Mouse (Mus musculus): Measurements from ENCODE around the gene Mpv17. TPM values are rescaled to one million over a fixed set of nuclear protein-coding genes. Genes with fewer than 3 reads are reported as not detected.

Mpv17 gene
- total RNA-seq, 2 experiments from 2014 or later, result 36.3 to 41.4 TPM

DNA sequence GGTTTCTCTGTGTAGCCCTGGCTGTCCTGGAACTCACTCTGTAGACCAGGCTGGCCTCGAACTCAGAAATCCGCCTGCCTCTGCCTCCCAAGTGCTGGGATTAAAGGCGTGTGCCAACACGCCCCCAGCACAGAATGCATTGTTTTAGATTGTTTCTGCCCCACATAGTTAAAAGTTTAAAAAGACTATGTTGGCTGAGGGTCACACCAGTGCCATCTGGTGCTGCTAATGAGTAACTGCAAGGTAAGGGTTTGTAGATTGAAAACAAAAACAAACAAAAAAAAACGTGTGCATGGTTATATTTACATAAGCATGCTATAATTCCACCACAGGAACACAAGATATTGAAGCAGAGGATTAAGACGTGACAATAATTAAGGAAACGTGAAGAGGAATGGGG lies 43.3 kb downstream of the Mpv17 start:
- no peak for DNase-seq (ENCODE audit: low spot score in 2 of 2)

DNA sequence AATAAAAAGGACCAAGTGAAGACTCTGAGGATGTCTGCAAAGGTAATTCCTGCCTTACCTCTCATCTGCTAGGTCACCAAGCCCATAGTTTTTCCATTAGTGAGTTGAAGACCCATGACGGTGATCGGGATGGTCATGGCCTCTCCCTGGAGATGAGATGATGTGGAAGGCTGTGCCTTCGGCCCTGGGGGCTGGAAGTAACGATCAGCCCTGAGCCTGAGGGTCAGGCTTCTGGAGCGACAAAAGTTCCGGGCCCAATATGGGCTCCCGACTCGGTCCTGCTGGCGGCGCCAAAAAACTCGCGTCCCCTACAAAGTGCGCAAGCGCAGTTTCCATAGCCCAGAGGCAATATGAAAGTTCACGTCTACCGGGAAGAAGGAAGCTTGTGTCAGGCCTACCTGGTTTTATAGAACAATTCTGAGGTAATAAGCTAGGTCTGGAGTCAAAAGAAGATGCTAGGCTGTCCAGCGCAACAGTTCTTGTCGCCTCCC lies 46.0 kb downstream of the Mpv17 start, which contains the start of gene Slc30a3:
Gene Slc30a3 (minus strand): TSS at position 238 of the 491 bp plus-strand sequence.
- no peak for DNase-seq (ENCODE audit: low spot score in 2 of 2)

DNA sequence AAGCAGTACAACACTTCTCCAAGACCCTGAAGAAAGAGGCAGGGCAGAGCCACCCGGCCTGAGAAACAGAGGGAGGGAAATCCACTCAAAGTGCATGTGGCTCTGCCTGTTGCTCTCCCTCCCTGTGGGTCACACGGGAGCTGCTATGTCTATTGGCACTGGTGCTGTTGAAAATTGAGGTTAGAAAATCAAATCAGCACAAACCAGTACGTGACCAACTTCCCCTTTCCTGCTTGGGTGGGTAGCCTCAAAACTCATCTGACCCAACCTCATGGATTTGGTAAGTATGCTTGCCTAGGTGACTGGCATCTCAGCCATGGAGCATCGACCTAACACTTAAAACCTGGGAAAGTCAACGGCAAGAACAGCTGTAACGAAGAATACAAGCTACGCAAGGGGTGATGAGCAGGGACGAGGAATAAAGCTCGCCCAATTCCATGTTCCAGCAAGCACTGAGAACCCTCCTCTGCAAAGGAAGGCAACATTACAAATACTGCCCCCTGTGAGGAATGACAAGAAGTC lies 48.2 kb downstream of the Mpv17 start, which contains the start of gene Dnajc5g:
Gene Dnajc5g (plus strand): TSS at position 472 of the 522 bp plus-strand sequence.
- DNase-seq (ENCODE audit: low spot score in 2 of 2), result no peak

DNA sequence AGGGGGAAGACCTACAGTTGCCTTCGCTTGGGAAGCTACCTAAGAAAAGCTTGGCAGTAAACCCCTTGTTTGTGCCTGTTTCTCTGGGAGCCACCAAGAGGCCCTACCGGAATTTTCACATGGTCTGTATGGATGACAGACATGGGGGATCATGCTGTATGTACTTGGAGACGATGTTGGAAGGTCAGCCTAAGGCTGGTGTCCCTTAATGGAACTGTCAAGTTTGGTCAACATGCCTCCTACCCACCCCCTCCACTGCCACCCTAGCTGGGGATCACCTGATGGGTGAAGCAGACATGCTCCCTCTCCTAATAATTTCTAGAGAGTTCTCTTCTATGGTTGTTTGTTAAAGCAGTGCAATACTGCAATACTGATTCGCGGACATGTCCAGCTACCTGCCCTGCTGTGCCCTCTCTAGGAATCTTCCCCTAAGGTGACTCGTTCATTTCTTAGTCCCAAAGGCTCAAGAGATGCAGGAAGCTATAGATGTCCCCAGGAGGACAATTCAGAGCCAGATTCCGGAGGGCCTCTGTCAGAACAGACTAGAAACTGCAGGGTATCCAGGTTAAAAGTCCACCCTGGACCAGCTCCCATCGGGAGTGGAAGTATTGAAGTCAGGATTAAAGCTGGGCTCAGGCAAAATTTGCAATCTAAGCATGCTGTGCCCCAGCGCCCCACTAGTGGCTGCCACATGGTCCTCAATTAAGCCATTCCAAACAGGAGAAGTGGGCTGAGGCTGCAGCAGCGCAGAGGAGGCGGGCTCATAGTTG lies 58.2 kb downstream of the Mpv17 start:
- no peak for DNase-seq (ENCODE audit: low spot score in 2 of 2)

DNA sequence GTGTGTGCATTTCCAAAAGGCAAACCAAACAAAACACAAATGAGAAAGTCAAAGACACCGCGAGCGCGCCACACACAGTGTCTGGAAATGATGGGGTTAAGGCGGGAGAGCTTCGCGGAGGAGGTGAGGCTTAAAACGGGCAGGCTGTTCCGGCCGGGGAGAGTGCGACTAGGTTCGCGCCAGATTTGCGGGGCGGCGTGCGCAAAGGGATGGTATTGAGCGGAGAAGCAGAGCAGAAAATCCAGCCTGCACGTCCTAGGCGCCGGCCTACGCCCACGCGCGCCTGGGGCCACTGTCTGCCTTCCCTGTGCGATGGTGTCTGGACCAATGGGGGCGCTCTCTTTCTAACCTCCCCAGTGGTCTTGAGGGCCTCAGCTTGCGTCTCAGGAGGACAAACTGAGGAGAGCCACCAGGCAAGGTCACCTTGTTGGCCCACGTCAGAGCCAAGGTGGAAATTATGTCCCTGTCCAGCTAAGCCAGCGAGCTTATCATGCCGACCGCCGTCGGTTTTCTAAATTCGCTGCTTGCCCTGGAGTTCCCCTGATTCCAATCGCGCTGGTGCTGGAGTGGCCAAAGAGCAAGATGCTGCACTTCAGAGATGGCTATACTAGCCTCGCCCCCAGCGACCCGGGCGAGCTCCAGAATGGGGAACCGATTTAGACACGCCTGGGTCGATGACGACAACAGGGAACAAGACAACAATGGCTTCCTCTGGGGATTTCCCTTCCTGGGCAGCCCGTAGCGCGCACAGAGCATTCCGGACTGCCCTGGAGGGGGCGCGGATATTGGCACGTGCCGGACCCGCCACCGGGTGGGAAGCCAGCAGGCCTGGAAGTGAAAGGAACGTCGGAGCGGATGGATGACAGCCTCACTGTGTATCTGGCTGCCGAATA lies 59.0 kb downstream of the Mpv17 start:
- DNase-seq (ENCODE audit: low spot score in 2 of 2), result peak; percentile 57 to 61

DNA sequence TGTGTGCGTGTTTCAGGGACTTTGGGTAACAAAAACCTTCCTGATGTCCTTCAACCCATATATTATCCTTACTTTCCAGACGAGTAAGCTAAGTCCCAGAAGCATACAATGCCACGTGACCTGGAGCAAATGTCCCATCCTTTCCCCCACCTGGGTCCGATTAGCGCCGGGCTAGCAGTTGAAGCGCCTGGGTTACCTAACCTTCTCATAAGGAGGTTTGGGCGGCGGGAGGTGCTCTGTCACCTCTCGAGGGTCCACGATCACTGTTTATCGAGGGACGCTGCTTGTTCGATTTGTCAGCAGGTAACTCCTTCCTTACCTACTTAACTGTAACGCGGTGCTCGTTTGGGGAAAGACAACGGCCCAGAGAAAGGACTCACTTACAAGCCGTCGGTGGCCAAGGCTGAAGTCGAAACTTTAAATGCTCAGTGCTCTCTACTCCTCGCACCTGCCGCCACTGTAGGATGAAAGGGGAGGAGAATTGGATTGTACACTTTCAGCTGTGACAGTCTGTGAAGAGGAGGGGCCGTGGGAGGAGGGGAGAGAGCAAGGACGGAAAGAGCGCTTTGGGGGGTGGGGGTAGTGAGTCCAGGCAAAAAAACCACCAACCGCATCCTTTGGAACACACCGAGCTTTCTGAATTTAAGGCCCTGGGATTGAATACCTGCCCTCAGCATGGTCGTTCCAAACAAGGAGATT lies 59.8 kb downstream of the Mpv17 start:
- no peak for DNase-seq (ENCODE audit: low spot score in 2 of 2)

DNA sequence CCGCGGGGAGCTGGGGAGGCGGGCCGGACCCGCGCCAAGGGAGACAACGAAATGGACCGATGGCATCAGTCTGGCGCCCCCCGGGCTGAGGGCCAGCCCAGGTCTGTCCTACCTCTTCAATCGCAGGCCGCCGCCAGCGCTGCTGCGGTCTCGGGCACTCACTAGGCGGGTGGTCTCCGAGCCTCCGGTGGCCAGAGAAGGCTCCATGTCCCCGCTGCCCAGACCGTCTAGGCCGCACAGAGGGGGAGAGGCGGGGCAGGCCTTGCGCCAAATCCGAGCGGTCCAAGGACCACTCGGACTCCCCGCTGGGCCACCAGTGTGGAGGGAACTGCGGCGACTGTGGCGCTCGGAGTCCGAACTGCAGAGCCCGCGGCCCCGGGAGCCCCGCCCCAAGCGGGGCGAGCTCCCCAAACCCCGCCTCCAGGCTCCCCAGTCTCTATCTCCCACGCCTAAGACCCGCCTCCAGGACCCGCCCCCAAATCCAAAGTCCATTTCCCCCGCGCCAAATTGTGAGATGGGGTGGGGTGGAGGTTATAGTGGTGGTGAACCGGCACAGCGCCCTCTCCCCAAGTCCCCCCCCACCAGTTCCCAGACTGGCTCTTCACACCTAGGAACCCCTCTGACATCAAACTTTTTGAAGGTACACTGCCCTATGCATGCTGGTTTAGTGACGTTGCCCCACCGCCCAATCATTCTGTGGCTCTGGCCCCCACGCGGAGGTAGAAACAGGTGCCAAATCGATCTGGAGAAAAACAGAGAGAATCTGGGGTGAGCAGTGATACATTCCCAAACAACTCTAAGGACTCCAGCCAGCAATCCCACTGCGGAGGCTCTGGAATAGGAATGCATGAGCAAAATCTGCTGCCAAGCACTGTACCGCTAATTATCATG lies 60.7 kb downstream of the Mpv17 start:
- peak; percentile 52 to 60 for DNase-seq (ENCODE audit: low spot score in 2 of 2)

DNA sequence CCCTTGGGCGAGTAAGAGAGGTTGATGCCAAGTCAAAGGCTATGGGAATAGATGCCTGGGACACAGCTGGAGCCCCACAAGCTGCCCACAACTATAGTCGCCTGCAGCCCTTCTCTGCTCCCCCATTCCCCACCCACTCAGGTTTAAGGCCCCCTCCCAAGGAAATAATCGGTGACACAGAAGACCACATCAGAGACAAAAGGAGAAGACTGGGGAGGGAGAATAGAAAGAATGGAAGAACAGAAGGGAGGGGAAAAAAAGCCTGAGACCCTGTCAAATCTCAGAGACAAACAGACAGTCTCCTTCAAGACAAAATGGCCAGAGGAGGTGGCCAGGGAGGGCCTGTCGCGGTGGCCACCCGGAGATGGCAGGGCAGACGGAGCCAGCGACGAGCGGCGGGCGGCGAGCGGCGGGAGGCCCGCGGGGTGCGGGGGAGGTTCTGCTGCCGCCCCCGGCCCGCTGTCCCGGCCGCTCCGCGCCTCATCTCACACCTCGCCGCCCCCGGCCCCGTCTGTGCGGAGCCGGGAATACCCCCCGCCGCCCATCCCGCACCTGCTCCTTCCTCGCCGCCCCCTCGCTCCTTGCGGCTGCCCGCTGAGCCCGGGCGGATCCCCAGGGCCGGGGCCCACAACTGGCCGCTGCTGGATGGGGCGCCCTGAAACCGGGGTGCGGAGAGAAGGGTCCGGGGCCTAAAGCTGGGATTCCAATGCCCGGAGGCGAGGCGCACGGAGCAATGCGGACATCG lies 61.6 kb downstream of the Mpv17 start:
- no peak for DNase-seq (ENCODE audit: low spot score in 2 of 2)

Other genes starting within 250 kb of the Mpv17 start
- 10 to 100 TPM; 91.7 to 98.2 TPM for gene Ost4, start 246.5 kb downstream of the Mpv17 start, total RNA-seq (2021)
- gene Emilin1, start 240.8 kb downstream of the Mpv17 start, total RNA-seq (2021), result 1 to 10 TPM; 5.7 to 6.5 TPM
- gene Khk, start 232.8 kb downstream of the Mpv17 start, total RNA-seq (2021), result 10 to 100 TPM in 1 of 2 experiments, 1 to 10 TPM in 1; 8.0 to 12.7 TPM
- 10 to 100 TPM; 39.6 to 43.0 TPM for gene Cgref1, start 208.7 kb downstream of the Mpv17 start, total RNA-seq (2021)
- gene Preb, start 193.9 kb downstream of the Mpv17 start, total RNA-seq (2021), result 100 to 1,000 TPM; 116 to 125 TPM
- not detected for gene Tcf23, start 185.6 kb downstream of the Mpv17 start, total RNA-seq (2021)
- gene Atraid, start 105.9 kb downstream of the Mpv17 start, total RNA-seq (2021), result 10 to 100 TPM; 80.1 to 86.1 TPM
- 10 to 100 TPM; 14.2 to 16.6 TPM for gene Slc5a6, start 105.3 kb downstream of the Mpv17 start, total RNA-seq (2021)
- gene Cad, start 99.5 kb downstream of the Mpv17 start, total RNA-seq (2021), result 10 to 100 TPM; 21.2 to 23.2 TPM
- gene Dnajc5g, start 48.0 kb downstream of the Mpv17 start, total RNA-seq (2021), result not detected
- 10 to 100 TPM; 41.0 to 47.6 TPM for gene Slc30a3, start 46.0 kb downstream of the Mpv17 start, total RNA-seq (2021)
- not detected for gene Trim54, start 37.5 kb downstream of the Mpv17 start, total RNA-seq (2021)
- not detected for gene Ucn, start 15.4 kb downstream of the Mpv17 start, total RNA-seq (2021)
- gene Gm29609, start 25.7 kb upstream of the Mpv17 start, total RNA-seq (2021), result 1 to 10 TPM; 2.2 to 2.6 TPM
- gene Gtf3c2, start 25.9 kb upstream of the Mpv17 start, total RNA-seq (2021), result 10 to 100 TPM; 57.4 to 66.3 TPM
- gene Snx17, start 39.0 kb upstream of the Mpv17 start, total RNA-seq (2021), result 10 to 100 TPM; 77.1 to 83.3 TPM
- gene Eif2b4, start 39.2 kb upstream of the Mpv17 start, total RNA-seq (2021), result 10 to 100 TPM; 53.0 to 62.7 TPM
- 10 to 100 TPM; 28.9 to 33.1 TPM for gene Zfp513, start 48.1 kb upstream of the Mpv17 start, total RNA-seq (2021)
- gene Ppm1g, start 66.4 kb upstream of the Mpv17 start, total RNA-seq (2021), result 100 to 1,000 TPM; 102 to 107 TPM
- gene Nrbp1, start 86.6 kb upstream of the Mpv17 start, total RNA-seq (2021), result 10 to 100 TPM; 76.3 to 76.6 TPM
- gene Gm9970, start 87.0 kb upstream of the Mpv17 start, total RNA-seq (2021), result not detected
- 1 to 10 TPM; 2.3 to 2.9 TPM for gene Krtcap3, start 97.4 kb upstream of the Mpv17 start, total RNA-seq (2021)
- gene Ift172, start 136.9 kb upstream of the Mpv17 start, total RNA-seq (2021), result 10 to 100 TPM; 68.7 to 70.3 TPM
- gene Fndc4, start 141.8 kb upstream of the Mpv17 start, total RNA-seq (2021), result 100 to 1,000 TPM; 164 to 185 TPM
- under 1 TPM; 0.09 to 0.25 TPM for gene Gckr, start 143.2 kb upstream of the Mpv17 start, total RNA-seq (2021)

Data from layer of hippocampus, postnatal 10 days (tissue).